Mouse (Mus musculus): ENCODE data around the gene Myh3. TPM values are rescaled to one million over a fixed set of nuclear protein-coding genes. Genes with fewer than 3 reads are reported as not detected.

The Myh3 gene
- polyA plus RNA-seq, 1 experiment: 0.36 TPM

DNA sequence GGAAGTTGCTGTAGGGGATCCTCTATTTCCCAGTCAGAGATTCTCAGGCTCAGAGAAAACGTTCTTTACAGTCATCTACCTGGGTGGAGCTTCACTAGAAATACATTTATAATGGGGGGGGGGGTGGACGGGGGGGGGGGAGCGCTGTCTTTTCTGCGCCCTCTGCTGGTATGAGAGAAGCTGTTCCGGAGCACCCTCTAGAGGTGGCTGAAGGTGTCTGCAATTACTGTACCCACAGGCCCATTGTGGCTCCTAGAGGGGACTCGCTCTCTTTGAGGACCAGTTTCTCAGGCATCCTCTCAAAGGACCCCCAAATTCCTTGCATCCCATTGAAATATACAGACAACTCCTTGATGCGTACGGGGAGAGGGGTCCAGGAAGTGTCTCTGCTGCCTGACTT lies 23.6 kb downstream of the Myh3 start:
- Histone ChIP-seq H3K27ac (ENCODE audit: insufficient read depth, low read length) (no peak overlapping the region), H3K27me3 (ENCODE audit: control insufficient read depth, insufficient read depth, low read length, poor library complexity, severe bottlenecking) (no peaks in the 10 kb centered on the region), H3K9me3 (replicated peaks; ENCODE audit: control insufficient read depth, insufficient read depth, low read length, poor library complexity, severe bottlenecking) (no peaks in the 10 kb centered on the region), H3K36me3 (ENCODE audit: control insufficient read depth, insufficient read depth, low read length, poor library complexity, severe bottlenecking) (no peaks in the 10 kb centered on the region), H3K4me3 (ENCODE audit: low read depth, low read length) (no peak overlapping the region), H3K9ac (ENCODE audit: low read depth, poor library complexity, severe bottlenecking) (no peak overlapping the region), H3K4me1 (ENCODE audit: control insufficient read depth, insufficient read depth, low read length) (peaks cover 2% of the 10 kb centered on the region)
- no peak for TF ChIP-seq EP300 (IDR thresholded peaks at IDR 0.05; ENCODE audit: insufficient read depth, low read depth, low read length)
- peak; percentile 75 for TF ChIP-seq CTCF (IDR thresholded peaks at IDR 0.05; ENCODE audit: low read depth, low read length)
- TF ChIP-seq POLR2A (IDR thresholded peaks at IDR 0.05; ENCODE audit: insufficient read depth, low read length): no peak

DNA sequence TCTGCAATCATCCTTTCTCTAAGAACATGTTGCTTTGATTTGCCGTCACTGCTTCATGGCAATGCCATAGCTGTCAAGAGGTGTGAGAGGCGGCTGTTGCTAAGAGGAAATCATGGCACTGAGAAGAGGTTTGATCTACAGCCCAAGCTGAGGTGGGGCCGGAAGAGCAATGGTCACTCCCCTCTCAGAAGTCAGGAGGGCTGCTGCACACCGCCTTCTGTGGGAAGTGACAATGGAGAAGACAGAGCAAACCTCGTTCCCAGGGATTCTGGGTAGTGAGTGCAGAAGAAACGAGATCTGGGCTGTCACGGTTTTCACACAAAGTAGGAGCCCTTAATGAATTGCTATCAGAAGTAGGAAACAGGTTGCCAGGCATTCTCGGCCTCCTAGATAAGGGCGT lies 25.2 kb downstream of the Myh3 start:
- no peak overlapping the region for H3K4me3 ChIP-seq (ENCODE audit: low read depth, low read length)
- no peaks in the 10 kb centered on the region for H3K9me3 ChIP-seq (replicated peaks; ENCODE audit: control insufficient read depth, insufficient read depth, low read length, poor library complexity, severe bottlenecking)
- H3K36me3 ChIP-seq (ENCODE audit: control insufficient read depth, insufficient read depth, low read length, poor library complexity, severe bottlenecking): no peaks in the 10 kb centered on the region
- H3K27ac ChIP-seq (ENCODE audit: insufficient read depth, low read length): no peak overlapping the region
- TF ChIP-seq POLR2A (IDR thresholded peaks at IDR 0.05; ENCODE audit: insufficient read depth, low read length) (no peak), CTCF (IDR thresholded peaks at IDR 0.05; ENCODE audit: low read depth, low read length) (no peak), EP300 (IDR thresholded peaks at IDR 0.05; ENCODE audit: insufficient read depth, low read depth, low read length) (no peak)
- H3K27me3 ChIP-seq (ENCODE audit: control insufficient read depth, insufficient read depth, low read length, poor library complexity, severe bottlenecking): no peaks in the 10 kb centered on the region
- no peak overlapping the region for H3K9ac ChIP-seq (ENCODE audit: low read depth, poor library complexity, severe bottlenecking)
- peaks cover 2% of the 10 kb centered on the region for H3K4me1 ChIP-seq (ENCODE audit: control insufficient read depth, insufficient read depth, low read length)

- Histone ChIP-seq H3K36me3 (ENCODE audit: control insufficient read depth, insufficient read depth, low read length, poor library complexity, severe bottlenecking) (no peaks in the 10 kb centered on the region), H3K9ac (ENCODE audit: low read depth, poor library complexity, severe bottlenecking) (no peak overlapping the region), H3K4me3 (ENCODE audit: low read depth, low read length) (no peak overlapping the region), H3K27me3 (ENCODE audit: control insufficient read depth, insufficient read depth, low read length, poor library complexity, severe bottlenecking) (no peaks in the 10 kb centered on the region), H3K9me3 (replicated peaks; ENCODE audit: control insufficient read depth, insufficient read depth, low read length, poor library complexity, severe bottlenecking) (no peaks in the 10 kb centered on the region), H3K27ac (ENCODE audit: insufficient read depth, low read length) (no peak overlapping the region), H3K4me1 (ENCODE audit: control insufficient read depth, insufficient read depth, low read length) (peaks cover 2% of the 10 kb centered on the region)
- TF ChIP-seq CTCF (IDR thresholded peaks at IDR 0.05; ENCODE audit: low read depth, low read length) (no peak), EP300 (IDR thresholded peaks at IDR 0.05; ENCODE audit: insufficient read depth, low read depth, low read length) (no peak), POLR2A (IDR thresholded peaks at IDR 0.05; ENCODE audit: insufficient read depth, low read length) (no peak)
Observed at GRCm38 (mm10) chr11:67104242-67104641, 26.1 kb downstream of the Myh3 start.

DNA sequence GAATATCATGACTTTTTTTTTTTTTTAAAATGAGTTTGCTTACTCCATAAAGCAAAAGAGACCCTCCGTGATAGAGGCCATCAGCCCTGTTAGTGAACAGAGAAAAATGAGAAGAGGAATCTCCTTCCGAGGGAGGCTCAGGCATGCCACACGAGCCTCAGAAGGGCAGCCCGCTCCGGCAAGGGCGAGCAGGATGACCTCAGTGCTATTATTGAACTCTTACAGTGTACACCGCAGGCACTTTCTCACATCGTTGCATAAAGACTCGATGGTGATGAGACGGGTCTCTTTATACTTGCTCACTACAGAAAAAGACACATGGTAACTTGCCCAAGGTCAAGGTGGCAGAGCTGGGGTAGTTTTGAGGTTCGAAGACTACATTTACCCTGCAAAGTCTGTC lies 26.6 kb downstream of the Myh3 start:
- H3K9ac ChIP-seq (ENCODE audit: low read depth, poor library complexity, severe bottlenecking): no peak overlapping the region
- H3K27me3 ChIP-seq (ENCODE audit: control insufficient read depth, insufficient read depth, low read length, poor library complexity, severe bottlenecking): no peaks in the 10 kb centered on the region
- no peaks in the 10 kb centered on the region for H3K36me3 ChIP-seq (ENCODE audit: control insufficient read depth, insufficient read depth, low read length, poor library complexity, severe bottlenecking)
- no peak overlapping the region for H3K4me3 ChIP-seq (ENCODE audit: low read depth, low read length)
- H3K4me1 ChIP-seq (ENCODE audit: control insufficient read depth, insufficient read depth, low read length): peaks cover 2% of the 10 kb centered on the region
- no peak for TF ChIP-seq POLR2A (IDR thresholded peaks at IDR 0.05; ENCODE audit: insufficient read depth, low read length)
- no peak for TF ChIP-seq EP300 (IDR thresholded peaks at IDR 0.05; ENCODE audit: insufficient read depth, low read depth, low read length)
- TF ChIP-seq CTCF (IDR thresholded peaks at IDR 0.05; ENCODE audit: low read depth, low read length): no peak
- H3K27ac ChIP-seq (ENCODE audit: insufficient read depth, low read length): no peak overlapping the region
- no peaks in the 10 kb centered on the region for H3K9me3 ChIP-seq (replicated peaks; ENCODE audit: control insufficient read depth, insufficient read depth, low read length, poor library complexity, severe bottlenecking)

GRCm38 (mm10) chr11:67105689-67106088 lies 27.6 kb downstream of the Myh3 start:
- no peaks in the 10 kb centered on the region for H3K36me3 ChIP-seq (ENCODE audit: control insufficient read depth, insufficient read depth, low read length, poor library complexity, severe bottlenecking)
- H3K9ac ChIP-seq (ENCODE audit: low read depth, poor library complexity, severe bottlenecking): no peak overlapping the region
- no peaks in the 10 kb centered on the region for H3K9me3 ChIP-seq (replicated peaks; ENCODE audit: control insufficient read depth, insufficient read depth, low read length, poor library complexity, severe bottlenecking)
- no peaks in the 10 kb centered on the region for H3K27me3 ChIP-seq (ENCODE audit: control insufficient read depth, insufficient read depth, low read length, poor library complexity, severe bottlenecking)
- TF ChIP-seq EP300 (IDR thresholded peaks at IDR 0.05; ENCODE audit: insufficient read depth, low read depth, low read length): no peak
- TF ChIP-seq CTCF (IDR thresholded peaks at IDR 0.05; ENCODE audit: low read depth, low read length): no peak
- no peak for TF ChIP-seq POLR2A (IDR thresholded peaks at IDR 0.05; ENCODE audit: insufficient read depth, low read length)
- H3K27ac ChIP-seq (ENCODE audit: insufficient read depth, low read length): no peak overlapping the region
- no peaks in the 10 kb centered on the region for H3K4me1 ChIP-seq (ENCODE audit: control insufficient read depth, insufficient read depth, low read length)
- no peak overlapping the region for H3K4me3 ChIP-seq (ENCODE audit: low read depth, low read length)

- Histone ChIP-seq H3K4me1 (ENCODE audit: control insufficient read depth, insufficient read depth, low read length) (no peaks in the 10 kb centered on the region), H3K9me3 (replicated peaks; ENCODE audit: control insufficient read depth, insufficient read depth, low read length, poor library complexity, severe bottlenecking) (no peaks in the 10 kb centered on the region), H3K4me3 (ENCODE audit: low read depth, low read length) (no peak overlapping the region), H3K9ac (ENCODE audit: low read depth, poor library complexity, severe bottlenecking) (no peak overlapping the region), H3K27ac (ENCODE audit: insufficient read depth, low read length) (no peak overlapping the region), H3K27me3 (ENCODE audit: control insufficient read depth, insufficient read depth, low read length, poor library complexity, severe bottlenecking) (no peaks in the 10 kb centered on the region), H3K36me3 (ENCODE audit: control insufficient read depth, insufficient read depth, low read length, poor library complexity, severe bottlenecking) (no peaks in the 10 kb centered on the region)
- TF ChIP-seq EP300 (IDR thresholded peaks at IDR 0.05; ENCODE audit: insufficient read depth, low read depth, low read length) (no peak), POLR2A (IDR thresholded peaks at IDR 0.05; ENCODE audit: insufficient read depth, low read length) (no peak), CTCF (IDR thresholded peaks at IDR 0.05; ENCODE audit: low read depth, low read length) (no peak)
Observed at GRCm38 (mm10) chr11:67106973-67107372, 28.9 kb downstream of the Myh3 start.
